22 mouse cellular contexts compared by ENCODE assay signal in the genomic region with DNA sequence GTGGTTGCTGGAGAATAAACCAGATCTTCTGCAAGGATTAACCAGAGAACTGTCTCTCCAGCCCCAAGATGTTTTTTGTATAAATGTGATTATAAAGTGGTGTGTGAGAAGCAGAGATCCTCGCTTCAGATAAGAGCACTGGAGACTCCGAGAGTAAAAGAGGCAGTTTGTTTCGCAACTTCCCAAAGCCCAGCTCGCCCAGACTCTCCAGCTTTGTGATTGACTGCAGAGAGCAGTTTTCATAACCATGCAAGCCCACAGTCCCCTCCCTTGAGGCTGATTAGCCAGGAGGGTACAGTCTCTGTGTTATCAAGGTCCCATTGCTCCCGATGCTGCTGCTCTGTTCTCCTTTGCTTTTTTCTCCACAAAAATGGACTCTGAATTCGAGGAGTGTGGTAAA. TPM values are rescaled to one million over a fixed set of nuclear protein-coding genes. Genes with fewer than 3 reads are reported as not detected.
A peak's percentile ranks its signal among the peaks of the same experiment; 100 is the strongest.
DNase-seq lines count a peak whose midpoint lies in the region; ATAC-seq and TF ChIP-seq lines count a peak whose summit lies in the region.
"Had no signal": no experiment of that assay in that cellular context is flagged by ENCODE, and none has a peak within 500 bp of the region (broad histone marks: within the 10 kb centered on the region; RNA-seq: fewer than 3 reads in every experiment).

No protein-coding gene starts in this region.

- H3K4me2 ChIP-seq in kidney, embryonic 16.5 days (replicated peaks; ENCODE audit: low read depth, low read length), result no peak overlapping the region
- H3K4me2 ChIP-seq: heart, embryonic 11.5 days; kidney, embryonic 15.5 days; limb, embryonic 13.5 days; midbrain, embryonic 15.5 days; stomach, embryonic 15.5 days had no signal

- 0 out of 2 replicates have a peak overlapping the region, but pooled peaks have one; percentile 16 for H3K9ac ChIP-seq in kidney, embryonic 16.5 days (replicated peaks; ENCODE audit: low read length)
- H3K9ac ChIP-seq: kidney, embryonic 15.5 days; limb, embryonic 13.5 days; midbrain, embryonic 15.5 days; stomach, embryonic 15.5 days had no signal

- no peak for DNase-seq in kidney, postnatal 14 days
- peak; percentile 59 for DNase-seq in G1E (ENCODE audit: low spot score)
- DNase-seq in lung, postnatal 14 days, result peak; percentile 28
- no peak for DNase-seq in thymus, postnatal 0 days (ENCODE audit: low spot score)
- DNase-seq in frontal cortex, postnatal 25 days (ENCODE audit: low spot score in 2 of 2), result no peak
- DNase-seq: cerebellum, adult 11 months; gastrocnemius, postnatal 10 days; spleen, adult 18-20 months had no signal

- H3K27me3 ChIP-seq in kidney, embryonic 16.5 days (ENCODE audit: insufficient read depth, low read length), result no peaks in the 10 kb centered on the region
- 0 out of 2 replicates have a peak, but pooled peaks cover 2% of the 10 kb centered on the region for H3K27me3 ChIP-seq in G1E (ENCODE audit: insufficient read depth, low read length)
- H3K27me3 ChIP-seq: kidney, embryonic 15.5 days; limb, embryonic 13.5 days; midbrain, embryonic 15.5 days; stomach, embryonic 15.5 days had no signal

- no peak overlapping the region for H3K4me3 ChIP-seq in kidney, embryonic 16.5 days (ENCODE audit: low read length)
- no peak overlapping the region; the same call in 1 of the 2 replicates for H3K4me3 ChIP-seq in G1E (ENCODE audit: low read depth, low read length)
- H3K4me3 ChIP-seq in bone marrow macrophage, adult 2 months (ENCODE audit: insufficient read depth, low read length), result peak overlapping the region; percentile 26; the same call in 1 of the 2 replicates
- H3K4me3 ChIP-seq: hindbrain, embryonic 10.5 days; kidney, embryonic 15.5 days; layer of hippocampus, adult 2 months; left cerebral cortex, adult 2 months; limb, embryonic 13.5 days; midbrain, embryonic 15.5 days; stomach, embryonic 15.5 days had no signal

- 80% methylated on average over 6 of the region's 6 CpGs for WGBS in kidney, embryonic 16.5 days

- no peak for TF ChIP-seq POLR2A in bone marrow macrophage, adult 2 months (IDR thresholded peaks at IDR 0.05; ENCODE audit: borderline replicate concordance, low read depth, low read length)

- H3K27ac ChIP-seq in kidney, embryonic 16.5 days (ENCODE audit: low read length), result no peak overlapping the region
- peak overlapping the region; percentile 34 for H3K27ac ChIP-seq in bone marrow macrophage, adult 2 months (ENCODE audit: insufficient read depth, low read depth, low read length)
- H3K27ac ChIP-seq: hindbrain, embryonic 10.5 days; kidney, embryonic 15.5 days; layer of hippocampus, adult 2 months; left cerebral cortex, adult 2 months; limb, embryonic 13.5 days; midbrain, embryonic 15.5 days; stomach, embryonic 15.5 days had no signal

- peaks cover 6% of the 10 kb centered on the region; the same call in 1 of the 2 replicates for H3K36me3 ChIP-seq in kidney, embryonic 16.5 days (ENCODE audit: insufficient read depth, low read length)
- peaks cover 16% of the 10 kb centered on the region for H3K36me3 ChIP-seq in G1E (replicated peaks)
- H3K36me3 ChIP-seq: stomach, embryonic 15.5 days had no signal

- peaks cover 8% of the 10 kb centered on the region for H3K4me1 ChIP-seq in kidney, embryonic 16.5 days (ENCODE audit: insufficient read depth, low read length)
- H3K4me1 ChIP-seq in G1E (ENCODE audit: insufficient read depth, low read depth, low read length), result peaks cover 44% of the 10 kb centered on the region
- H3K4me1 ChIP-seq in bone marrow macrophage, adult 2 months (ENCODE audit: control insufficient read depth, insufficient read depth, low read length), result peaks cover 15% of the 10 kb centered on the region

- H3K9me3 ChIP-seq in kidney, embryonic 16.5 days (ENCODE audit: low read length), result no peaks in the 10 kb centered on the region
- H3K9me3 ChIP-seq in G1E (replicated peaks), result no peaks in the 10 kb centered on the region
- H3K9me3 ChIP-seq: hindbrain, embryonic 10.5 days; kidney, embryonic 15.5 days; limb, embryonic 13.5 days; midbrain, embryonic 15.5 days; stomach, embryonic 15.5 days had no signal

- no peak for TF ChIP-seq CTCF in G1E (IDR thresholded peaks at IDR 0.05; ENCODE audit: low read depth, low read length)
- no peak for TF ChIP-seq CTCF in bone marrow macrophage, adult 2 months (IDR thresholded peaks at IDR 0.05; ENCODE audit: low read depth, low read length)

- ATAC-seq in kidney, embryonic 16.5 days (ENCODE audit: low FRiP score, low TSS enrichment), result no peak
- ATAC-seq in G1E (ENCODE audit: extremely low read depth, insufficient number of reproducible peaks, low FRiP score, poor library complexity, severe bottlenecking), result peak; percentile 11; the same call in 1 of the 2 replicates
- ATAC-seq in monocyte, adult 5-6 weeks (replicated peaks; ENCODE audit: insufficient number of reproducible peaks, low FRiP score, low TSS enrichment, poor library complexity, severe bottlenecking), result no peak
- ATAC-seq: forebrain, embryonic 16.5 days; inflammation-experienced regulatory T-cells, adult 6 months; midbrain, embryonic 15.5 days had no signal

RNA-seq across cellular contexts. Expression of gene Cdca4, which starts 4.3 kb away (rescaled TPM):
- polyA plus RNA-seq in kidney, embryonic 16.5 days (2015; fragmentation: Nextera tagmentation; extraction: Ambion mirVana), result 113 and 124 TPM in 2 replicates
- 131 and 140 TPM in 2 replicates for total RNA-seq in G1E (2014; fragmentation: Nextera tagmentation)
- total RNA-seq in G1E (2017), result 120 and 124 TPM in 2 replicates
- 51.2 and 56.8 TPM in 2 replicates for polyA plus RNA-seq in G1E (2012)
- 26.2 and 28.0 TPM in 2 replicates for polyA plus RNA-seq in bone marrow macrophage, adult 2 months (2012; ENCODE audit: insufficient read depth, insufficient read length, missing spikeins)
- 147 and 151 TPM in 2 replicates for polyA plus RNA-seq in thymus, postnatal 0 days (2015; fragmentation: Nextera tagmentation; extraction: Ambion mirVana)
- total RNA-seq in monocyte, adult 5-6 weeks (2017), result 15.5 to 32.2 TPM (median 18.8 TPM) in 3 replicates

RNA-seq across cellular contexts. Expression of gene Clba1, which starts 24.8 kb away (rescaled TPM):
- polyA plus RNA-seq in kidney, embryonic 16.5 days (2015; fragmentation: Nextera tagmentation; extraction: Ambion mirVana), result 14.0 and 14.7 TPM in 2 replicates
- 0.49 and 0.83 TPM in 2 replicates for total RNA-seq in G1E (2014; fragmentation: Nextera tagmentation)
- 1.5 and 2.8 TPM in 2 replicates for total RNA-seq in G1E (2017)
- polyA plus RNA-seq in G1E (2012), result 5.3 and 7.5 TPM in 2 replicates
- 2.0 and 2.1 TPM in 2 replicates for polyA plus RNA-seq in bone marrow macrophage, adult 2 months (2012; ENCODE audit: insufficient read depth, insufficient read length, missing spikeins)
- polyA plus RNA-seq in thymus, postnatal 0 days (2015; fragmentation: Nextera tagmentation; extraction: Ambion mirVana), result 4.8 and 4.9 TPM in 2 replicates
- 0.96 TPM in 1 of 3 replicates, not detected in the others for total RNA-seq in monocyte, adult 5-6 weeks (2017)

RNA-seq across cellular contexts. Expression of gene Ahnak2, which starts 31.1 kb away (rescaled TPM):
- polyA plus RNA-seq in kidney, embryonic 16.5 days (2015; fragmentation: Nextera tagmentation; extraction: Ambion mirVana), result 0.91 and 1.2 TPM in 2 replicates
- total RNA-seq in G1E (2014; fragmentation: Nextera tagmentation) (not detected in 2 replicates), G1E (2017) (0.17 and 0.22 TPM in 2 replicates)
- polyA plus RNA-seq in G1E (2012), result 0.02 TPM in 2 replicates
- 27.3 TPM in 2 replicates for polyA plus RNA-seq in bone marrow macrophage, adult 2 months (2012; ENCODE audit: insufficient read depth, insufficient read length, missing spikeins)
- 1.0 and 1.2 TPM in 2 replicates for polyA plus RNA-seq in thymus, postnatal 0 days (2015; fragmentation: Nextera tagmentation; extraction: Ambion mirVana)
- 0.67 to 1.2 TPM in 2 of 3 replicates, not detected in the other for total RNA-seq in monocyte, adult 5-6 weeks (2017)
- polyA plus RNA-seq: inflammation-experienced regulatory T-cells, adult 6 months had no signal

RNA-seq across cellular contexts. Expression of gene Gpr132, which starts 34.5 kb away (rescaled TPM):
- 0.15 and 0.22 TPM in 2 replicates for polyA plus RNA-seq in kidney, embryonic 16.5 days (2015; fragmentation: Nextera tagmentation; extraction: Ambion mirVana)
- total RNA-seq in G1E (2014; fragmentation: Nextera tagmentation) (not detected in 2 replicates), G1E (2017) (0.11 TPM in 1 of 2 replicates, not detected in the other)
- 0.08 and 0.14 TPM in 2 replicates for polyA plus RNA-seq in G1E (2012)
- 42.1 and 44.3 TPM in 2 replicates for polyA plus RNA-seq in bone marrow macrophage, adult 2 months (2012; ENCODE audit: insufficient read depth, insufficient read length, missing spikeins)
- polyA plus RNA-seq in thymus, postnatal 0 days (2015; fragmentation: Nextera tagmentation; extraction: Ambion mirVana), result 26.6 and 28.5 TPM in 2 replicates
- 61.4 to 99.5 TPM (median 74.8 TPM) in 3 replicates for total RNA-seq in monocyte, adult 5-6 weeks (2017)
- total RNA-seq: layer of hippocampus, adult 2 months had no signal
- polyA plus RNA-seq: forebrain, embryonic 16.5 days; neural tube, embryonic 14.5 days had no signal

Comparison
In these comparisons a context has a peak if more than half of its experiments do, and no peak if none do; other contexts are left out.
1. DNase-seq: peak in G1E (single experiment) and lung, postnatal 14 days (single experiment); none in kidney, postnatal 14 days (single experiment), thymus, postnatal 0 days (single experiment) and frontal cortex, postnatal 25 days (0 of 2).
2. RNA of gene Ahnak2, which starts 31.1 kb away (polyA plus RNA-seq): 27.3 TPM in bone marrow macrophage, adult 2 months; 0.91 to 1.2 TPM in kidney, embryonic 16.5 days, 1.0 to 1.2 TPM in thymus, postnatal 0 days and 0.02 TPM in G1E; every median in the first group is over 10 times any median in the second.